Mouse (Mus musculus) neural tube, embryonic 10.5 days (tissue): Measurements from ENCODE around the gene Mill2.

Experiments
- DNase-seq: peaks from one replicate; pipeline ENCODE4 v3.0.0-alpha.2; 2017; ENCODE audit warnings: low spot score; ENCODE audit errors: extremely low spot score

Gene Mill2

DNA sequence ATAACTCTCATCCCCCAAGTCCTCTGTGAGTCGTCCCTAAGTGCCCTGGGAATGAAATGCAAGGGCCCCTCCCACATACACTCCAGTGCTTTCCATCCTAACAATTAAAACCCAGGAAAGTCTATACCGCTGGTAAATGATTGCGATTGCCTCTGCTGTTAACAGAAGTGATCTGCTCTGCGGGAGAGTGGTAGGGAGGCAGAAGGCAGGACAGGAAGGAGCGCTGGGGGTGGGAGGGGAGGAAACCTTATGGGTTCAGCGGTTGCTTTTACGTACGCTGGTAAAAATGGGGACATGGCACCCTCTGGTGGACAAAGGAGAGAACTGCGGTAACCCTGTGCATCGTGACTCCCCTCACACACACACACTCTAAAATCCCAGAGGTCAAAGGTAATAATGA is 33.5 kb downstream of the Mill2 start:
- DNase-seq = peak; percentile 86

DNA sequence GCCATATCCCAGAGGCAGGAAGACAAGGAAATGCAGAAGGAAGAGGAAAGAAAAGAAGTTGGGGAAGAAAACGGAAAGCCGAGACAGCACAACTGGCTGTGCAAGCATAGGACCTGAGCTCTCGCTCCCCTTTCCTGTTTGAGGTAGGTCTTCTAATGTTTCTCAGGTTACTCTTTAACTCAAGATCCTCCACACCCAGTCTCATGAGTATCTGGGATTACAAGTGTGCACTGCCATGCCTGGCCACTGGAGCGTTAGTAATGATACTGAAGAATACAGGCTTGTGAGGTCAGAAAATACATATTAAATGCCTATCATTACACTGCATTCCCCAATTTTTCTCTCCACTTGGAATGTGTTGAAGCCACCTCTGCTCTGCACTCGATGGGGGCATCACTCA is 35.6 kb downstream of the Mill2 start:
- no peak for DNase-seq

DNA sequence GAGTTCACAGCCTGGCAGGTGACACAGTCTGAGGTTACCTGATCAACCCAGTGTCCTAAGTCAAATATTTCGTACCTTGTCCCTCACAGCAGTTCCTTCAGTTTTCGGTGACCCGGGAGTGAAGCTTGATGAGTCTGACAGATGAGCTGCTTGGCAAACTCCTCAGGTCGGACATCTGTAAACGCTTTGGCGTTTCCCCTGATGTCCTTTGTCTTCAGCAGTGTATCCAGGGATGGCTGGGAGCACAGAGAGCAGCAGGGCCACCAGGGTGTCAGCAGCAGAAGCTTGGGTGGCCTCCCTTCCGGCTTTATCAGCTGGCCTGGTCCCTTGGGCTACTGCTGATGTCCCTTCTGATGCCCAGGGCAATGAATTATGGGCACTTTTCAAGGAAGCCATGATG is 38.9 kb downstream of the Mill2 start:
- no peak for DNase-seq

DNA sequence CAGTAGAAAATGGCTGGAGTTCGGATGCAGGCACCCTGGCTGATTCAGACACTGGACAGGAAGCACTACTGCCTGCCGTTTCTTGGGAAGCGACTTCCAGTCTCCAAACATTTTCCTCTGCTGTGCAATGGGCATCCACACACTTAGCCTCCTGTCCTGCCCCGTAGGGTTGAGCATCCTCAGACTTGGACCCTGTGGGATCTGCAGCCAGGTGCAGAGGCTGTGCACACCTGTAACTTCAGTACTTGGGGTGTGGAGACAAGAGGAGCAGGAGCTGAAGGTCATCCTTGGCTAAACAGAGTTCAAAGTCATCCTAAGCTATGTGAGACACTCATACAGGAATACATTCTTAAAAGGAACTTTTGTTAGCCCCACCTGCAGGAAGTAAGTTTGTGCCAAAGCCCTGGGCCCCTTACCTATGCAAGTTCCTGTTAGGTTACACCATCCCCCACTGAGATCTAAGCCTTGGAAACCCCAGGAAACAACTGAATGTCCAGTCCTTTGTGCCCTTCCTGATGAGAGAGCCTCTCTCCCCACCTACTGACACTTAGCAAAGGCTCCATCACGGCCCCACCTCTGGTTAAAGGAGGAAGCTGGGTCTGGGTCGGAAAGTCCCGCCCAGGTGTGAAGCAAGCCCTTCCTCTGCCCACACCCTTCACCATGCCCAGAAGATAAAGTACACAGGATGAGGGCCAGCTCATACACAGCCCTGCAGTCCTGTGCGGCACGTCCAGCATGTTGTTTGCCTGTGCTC is 44.4 kb downstream of the Mill2 start:
- no peak for DNase-seq

DNA sequence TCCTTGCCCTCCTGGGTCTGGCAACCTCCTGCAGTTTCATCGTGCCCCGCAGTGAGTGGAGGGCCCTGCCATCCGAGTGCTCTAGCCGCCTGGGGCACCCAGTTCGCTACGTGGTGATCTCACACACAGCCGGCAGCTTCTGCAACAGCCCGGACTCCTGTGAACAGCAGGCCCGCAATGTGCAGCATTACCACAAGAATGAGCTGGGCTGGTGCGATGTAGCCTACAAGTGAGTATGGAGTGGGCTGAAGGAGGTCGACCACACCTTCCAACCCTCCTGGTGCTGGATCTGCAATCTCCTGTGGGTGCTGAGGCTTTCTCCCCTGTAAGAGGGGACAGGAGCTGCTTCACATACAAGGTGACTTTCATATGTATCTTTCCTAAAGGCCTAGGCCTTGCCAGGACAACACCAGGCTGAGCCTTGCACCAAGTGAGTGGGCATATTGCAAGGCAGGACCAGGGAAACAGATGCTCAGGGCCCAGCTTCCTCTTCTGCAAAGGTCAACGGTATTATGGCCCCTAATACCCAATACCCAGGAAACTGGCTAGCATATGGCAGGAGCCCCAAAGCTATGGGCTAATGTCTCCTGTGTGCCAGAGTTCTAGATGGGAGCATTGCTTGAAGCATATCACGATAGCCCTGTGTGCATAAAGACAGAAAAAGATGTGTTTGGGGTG is 45.1 kb downstream of the Mill2 start:
- no peak for DNase-seq

DNA sequence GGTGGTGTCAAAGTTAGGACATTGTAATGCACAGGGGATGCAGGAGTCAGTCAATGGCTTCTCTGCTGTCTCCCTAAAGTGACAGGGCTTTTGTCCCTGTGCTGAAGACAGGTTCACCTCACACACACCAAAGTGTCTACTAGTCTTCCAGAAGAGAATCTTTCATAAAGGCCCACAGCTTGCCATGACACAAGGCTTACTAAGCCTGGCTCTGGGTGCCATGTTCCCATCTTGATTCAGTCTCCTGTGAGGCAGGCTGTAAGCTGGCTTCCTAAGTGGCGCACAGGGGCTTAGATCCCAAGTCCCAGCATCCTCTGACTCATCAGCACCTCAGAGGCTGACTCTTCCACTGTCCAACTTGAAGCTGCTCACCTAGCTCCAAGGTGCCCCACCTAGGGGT is 47.2 kb downstream of the Mill2 start:
- DNase-seq = no peak

DNA sequence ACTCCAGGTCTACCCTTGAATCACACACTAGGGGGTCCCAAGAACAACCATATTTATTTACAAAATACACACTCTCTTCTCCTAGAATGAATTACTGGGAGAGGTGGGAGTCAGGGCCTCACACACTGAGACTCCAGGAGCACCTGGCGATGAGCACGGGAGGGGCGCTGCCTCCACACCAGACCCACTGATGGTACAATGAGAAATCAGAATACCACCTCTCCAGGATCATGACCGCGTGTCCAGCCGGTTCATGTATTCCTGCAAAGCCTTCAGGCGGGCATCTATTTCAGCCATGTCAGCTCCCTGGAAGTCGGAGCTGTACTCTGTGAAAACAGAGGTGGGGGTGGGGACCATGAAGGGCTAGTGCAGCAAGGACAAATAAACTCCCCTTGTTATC is 51.1 kb downstream of the Mill2 start:
- DNase-seq = no peak

DNA sequence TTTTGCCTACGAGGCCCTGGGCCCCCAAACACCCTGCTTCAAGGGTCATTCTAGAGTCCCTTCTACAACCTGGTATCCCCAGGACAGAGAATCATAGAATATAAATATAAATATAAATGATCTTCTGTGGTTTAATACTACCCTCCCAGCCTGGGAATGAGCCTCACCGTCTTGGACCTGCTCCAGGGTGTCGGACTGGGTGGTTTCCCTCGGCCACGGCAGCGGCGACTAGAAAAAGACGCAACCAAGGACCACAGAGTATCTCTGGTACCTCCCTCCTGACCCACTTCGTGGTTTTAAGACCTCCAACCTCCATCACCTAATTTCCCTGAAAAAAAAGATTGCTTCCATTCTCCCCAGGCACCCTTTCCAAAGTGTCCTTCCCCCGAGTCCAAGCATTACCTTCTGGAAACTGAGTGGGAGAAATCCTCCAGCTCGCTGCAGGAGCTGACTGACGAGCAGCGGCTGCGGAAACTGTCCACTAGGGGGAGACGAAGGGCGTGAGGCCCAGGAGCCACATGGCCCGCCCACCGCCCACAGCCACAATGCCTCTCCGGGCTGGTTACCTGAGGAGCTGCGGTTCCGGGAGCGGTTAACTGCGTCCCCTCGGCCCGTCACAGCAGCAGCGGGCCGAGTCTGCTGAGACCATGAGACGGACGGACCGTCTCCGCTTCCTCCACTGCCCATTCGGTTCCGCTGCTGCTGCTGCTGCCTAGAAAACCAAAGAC is 52.3 kb downstream of the Mill2 start:
- DNase-seq = peak; percentile 89

DNA sequence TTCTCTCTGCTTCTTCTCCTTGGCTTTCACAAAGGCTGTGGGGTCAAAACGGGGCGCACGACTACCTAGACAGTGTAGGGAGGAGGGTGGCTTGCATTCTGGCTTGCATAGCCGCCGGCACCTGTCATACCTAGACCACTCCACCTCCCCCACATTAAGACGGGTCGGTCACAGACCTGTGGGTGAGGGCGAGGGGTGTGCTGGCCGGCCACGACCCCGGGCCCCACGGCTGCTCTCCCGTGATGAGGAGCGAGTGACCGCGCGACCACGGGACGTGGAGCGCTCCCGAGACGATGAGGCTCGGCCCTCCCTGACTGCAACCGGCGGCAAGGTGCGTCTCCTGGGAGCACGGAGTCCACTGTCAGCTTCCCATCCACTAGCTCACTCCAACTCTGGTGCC is 53.2 kb downstream of the Mill2 start:
- peak; percentile 29 for DNase-seq

DNA sequence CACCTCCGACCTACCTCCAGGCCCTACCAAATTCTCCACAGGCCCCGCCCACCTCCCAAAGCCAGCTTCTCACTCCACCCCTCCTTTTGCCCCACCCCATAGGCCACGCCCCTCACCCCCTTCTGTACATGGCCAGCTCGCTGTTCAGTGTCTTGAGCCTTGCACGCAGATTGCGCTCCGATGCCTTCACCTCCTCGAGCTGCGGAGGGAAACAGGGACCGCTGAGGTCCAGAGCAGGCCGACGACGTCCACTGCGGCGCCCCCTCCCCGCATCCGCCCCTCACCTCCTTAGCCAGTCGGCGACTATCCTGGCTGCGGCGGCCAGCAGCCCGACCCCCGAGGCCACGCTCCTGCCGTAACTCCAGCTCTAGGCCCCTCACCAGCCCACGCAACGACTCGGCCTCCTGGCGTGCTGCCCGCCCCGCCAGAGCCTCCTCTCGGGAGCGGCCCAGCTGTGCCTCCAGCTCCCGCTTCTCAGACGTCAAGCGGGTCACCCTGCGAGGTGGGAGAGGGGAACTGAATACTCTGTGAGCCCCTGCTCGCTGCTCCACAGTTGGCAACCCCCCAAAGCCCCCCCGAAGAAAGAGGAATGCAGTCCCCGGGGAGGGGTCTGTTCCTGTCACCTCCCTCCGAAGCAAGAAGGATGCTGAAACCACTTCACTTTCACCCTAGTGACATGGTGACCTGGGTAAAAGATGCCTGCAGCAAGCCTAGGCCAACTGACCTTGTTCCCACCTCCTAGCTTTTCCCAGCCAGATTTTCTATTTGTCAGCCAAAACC is 54.1 kb downstream of the Mill2 start:
- DNase-seq = peak; percentile 61

DNA sequence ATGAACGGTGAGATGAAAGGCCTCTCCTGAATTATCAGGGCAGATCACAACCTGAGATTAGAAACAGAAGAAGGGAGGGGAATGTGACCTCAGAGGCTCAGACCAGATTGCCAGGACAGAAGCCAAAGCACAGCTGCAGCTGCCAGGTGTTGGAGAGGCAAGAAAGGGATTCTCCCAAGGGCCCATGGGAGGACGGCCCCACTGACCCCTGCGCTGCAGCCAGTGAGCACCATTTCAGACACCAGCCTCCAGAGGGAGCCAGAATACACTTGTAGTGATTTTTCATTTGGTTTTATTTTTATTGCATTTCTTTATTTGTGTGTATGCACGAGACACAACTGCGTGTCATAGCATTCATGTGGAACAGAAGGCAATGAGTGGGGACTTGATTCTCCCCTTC is 56.8 kb downstream of the Mill2 start:
- peak; percentile 42 for DNase-seq

DNA sequence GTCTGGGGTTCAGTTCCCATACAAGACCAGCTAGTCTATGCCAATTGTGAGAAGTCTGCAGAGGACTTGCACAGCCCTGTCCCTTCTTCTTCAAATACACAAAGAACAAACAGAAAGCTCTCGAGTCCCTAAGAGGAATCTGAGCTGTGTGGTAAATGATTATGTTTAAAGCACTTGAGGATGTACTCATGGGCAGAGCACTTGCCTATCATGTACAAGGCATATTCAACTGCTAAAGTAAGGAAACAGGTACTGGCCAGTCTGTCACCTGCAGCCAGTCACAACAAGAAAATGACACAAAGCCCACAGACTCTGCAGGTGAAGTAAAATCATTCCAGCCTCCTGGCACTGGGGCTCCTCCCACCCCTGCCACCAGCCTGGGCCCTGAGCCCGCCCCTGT is 60.7 kb downstream of the Mill2 start:
- no peak for DNase-seq

DNA sequence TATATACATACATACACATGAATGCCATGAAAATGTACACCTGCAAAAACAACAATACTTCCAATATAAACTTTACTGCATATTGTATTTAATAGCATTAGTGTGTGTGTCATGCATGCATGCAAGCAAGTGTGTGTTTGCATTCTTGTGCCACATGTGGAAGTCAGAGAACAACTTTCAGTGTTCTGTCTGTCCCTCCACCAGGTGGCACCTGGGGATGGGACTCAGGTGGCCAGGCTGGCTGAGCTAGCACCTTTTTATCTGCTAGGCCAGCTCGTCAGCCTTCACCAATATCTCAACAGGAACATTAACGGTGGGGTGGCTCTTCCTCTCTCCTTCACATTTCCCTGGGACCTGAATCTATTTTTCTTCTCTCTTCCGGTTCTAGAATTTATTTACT is 62.7 kb downstream of the Mill2 start:
- no peak for DNase-seq

DNA sequence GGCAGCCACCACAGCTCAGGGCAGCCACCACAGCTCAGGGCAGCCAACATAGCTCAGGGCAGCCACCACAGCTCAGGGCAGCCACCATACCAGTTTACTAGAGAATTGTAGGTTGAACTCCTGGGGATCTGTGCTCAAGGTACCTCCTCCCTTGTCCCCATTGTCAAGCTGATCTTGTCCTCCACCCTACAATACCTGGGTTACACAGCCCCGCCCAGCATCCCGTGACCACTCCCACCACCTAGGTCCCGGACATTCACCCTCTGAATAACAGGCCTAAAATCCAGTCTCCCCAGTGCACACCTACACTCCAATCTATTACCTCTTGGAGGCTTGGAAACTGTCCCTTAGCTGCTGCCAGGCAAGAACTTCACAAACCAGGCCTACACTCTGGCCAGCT is 65.2 kb downstream of the Mill2 start:
- DNase-seq = no peak

DNA sequence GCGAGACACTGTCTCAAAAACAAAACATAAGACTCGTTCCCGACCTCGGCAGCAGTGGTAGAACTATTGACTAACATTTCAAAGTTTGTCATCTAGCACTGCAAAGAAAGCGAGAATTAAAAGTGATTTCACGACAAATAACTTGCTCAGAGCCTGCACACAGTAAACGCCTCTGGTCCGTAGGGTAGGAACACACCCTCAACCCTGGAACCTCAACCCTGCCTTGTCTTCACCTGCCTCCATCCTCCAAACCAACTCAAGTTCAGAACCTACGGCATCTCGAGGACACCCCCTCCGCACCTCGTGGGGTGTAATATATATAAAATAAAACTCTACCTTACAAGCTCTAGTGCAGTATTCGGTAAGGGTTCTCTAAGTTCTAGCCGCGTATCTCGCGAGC is 70.0 kb downstream of the Mill2 start:
- no peak for DNase-seq

DNA sequence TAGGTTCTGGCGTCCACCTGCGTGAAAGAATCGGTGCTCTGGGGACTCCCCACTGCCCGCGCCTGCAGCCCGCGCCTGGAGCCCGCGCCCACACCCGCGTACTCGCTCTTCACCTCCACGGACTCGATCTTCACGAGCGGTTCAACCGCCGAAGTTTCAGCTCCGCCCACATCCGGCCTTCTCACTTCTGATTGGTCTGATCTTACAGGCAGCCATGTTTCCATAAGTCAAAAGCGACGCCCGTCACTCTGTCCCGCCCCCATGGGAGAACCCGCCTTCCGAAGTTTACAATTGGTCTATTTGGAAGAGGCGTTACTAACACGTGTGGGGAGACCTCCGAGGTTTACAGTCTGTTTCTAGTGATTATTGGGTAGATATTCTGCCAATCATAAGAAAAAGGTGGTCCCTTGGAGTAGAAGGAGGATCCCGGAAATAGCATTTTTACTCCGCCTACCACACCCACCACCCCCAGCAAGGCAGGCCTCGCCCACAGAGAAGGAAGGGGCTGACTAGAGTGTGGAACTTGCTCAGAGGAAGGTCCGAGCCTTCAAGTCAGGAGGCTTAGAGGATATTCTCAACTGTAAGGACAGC is 70.6 kb downstream of the Mill2 start, which contains the start of gene Ccdc61:
Gene Ccdc61 (minus strand): TSS at position 175 of the 591 bp plus-strand sequence.
- peak; percentile 94 for DNase-seq
